Mouse (Mus musculus) mesoderm, embryonic 11.5 days (tissue): ENCODE data around the gene Meis2.

ENCODE experiments used
- DNase-seq: peaks from one replicate; pipeline ENCODE4 v3.0.0-alpha.2; 2012; ENCODE audit warnings: low read depth, low spot score

Gene Meis2

GRCm38 (mm10) chr2:115857123-115858080, 208.2 kb downstream of the Meis2 start:
- no peak for DNase-seq

- DNase-seq: no peak
These were observed 209.1 kb downstream of the Meis2 start for GRCm38 (mm10) chr2:115856401-115857073.

GRCm38 (mm10) chr2:115855511-115856400, 209.9 kb downstream of the Meis2 start:
- DNase-seq: peak; percentile 92

GRCm38 (mm10) chr2:115854828-115855311, 210.8 kb downstream of the Meis2 start:
- no peak for DNase-seq

GRCm38 (mm10) chr2:115854007-115854827, 211.4 kb downstream of the Meis2 start:
- DNase-seq: no peak

- no peak for DNase-seq
These were observed 212.4 kb downstream of the Meis2 start for GRCm38 (mm10) chr2:115853221-115853620.

- peak; percentile 73 for DNase-seq
These were observed 213.0 kb downstream of the Meis2 start for GRCm38 (mm10) chr2:115852615-115853014.

GRCm38 (mm10) chr2:115852109-115852508, 213.5 kb downstream of the Meis2 start:
- no peak for DNase-seq

GRCm38 (mm10) chr2:115850961-115851360, 214.7 kb downstream of the Meis2 start:
- DNase-seq: no peak

- no peak for DNase-seq
These were observed 222.8 kb downstream of the Meis2 start for GRCm38 (mm10) chr2:115842821-115843220.

GRCm38 (mm10) chr2:115836034-115836433, 229.6 kb downstream of the Meis2 start:
- no peak for DNase-seq

- DNase-seq: no peak
These were observed 243.3 kb downstream of the Meis2 start for GRCm38 (mm10) chr2:115822361-115822760.

- DNase-seq: no peak
These were observed 247.7 kb downstream of the Meis2 start for GRCm38 (mm10) chr2:115817959-115818358.

- DNase-seq: no peak
These were observed 251.9 kb downstream of the Meis2 start for GRCm38 (mm10) chr2:115813721-115814120.

GRCm38 (mm10) chr2:115813316-115813715, 252.3 kb downstream of the Meis2 start:
- peak; percentile 63 for DNase-seq
